ENCODE assay signal across 8 mouse cellular contexts in the genomic region with DNA sequence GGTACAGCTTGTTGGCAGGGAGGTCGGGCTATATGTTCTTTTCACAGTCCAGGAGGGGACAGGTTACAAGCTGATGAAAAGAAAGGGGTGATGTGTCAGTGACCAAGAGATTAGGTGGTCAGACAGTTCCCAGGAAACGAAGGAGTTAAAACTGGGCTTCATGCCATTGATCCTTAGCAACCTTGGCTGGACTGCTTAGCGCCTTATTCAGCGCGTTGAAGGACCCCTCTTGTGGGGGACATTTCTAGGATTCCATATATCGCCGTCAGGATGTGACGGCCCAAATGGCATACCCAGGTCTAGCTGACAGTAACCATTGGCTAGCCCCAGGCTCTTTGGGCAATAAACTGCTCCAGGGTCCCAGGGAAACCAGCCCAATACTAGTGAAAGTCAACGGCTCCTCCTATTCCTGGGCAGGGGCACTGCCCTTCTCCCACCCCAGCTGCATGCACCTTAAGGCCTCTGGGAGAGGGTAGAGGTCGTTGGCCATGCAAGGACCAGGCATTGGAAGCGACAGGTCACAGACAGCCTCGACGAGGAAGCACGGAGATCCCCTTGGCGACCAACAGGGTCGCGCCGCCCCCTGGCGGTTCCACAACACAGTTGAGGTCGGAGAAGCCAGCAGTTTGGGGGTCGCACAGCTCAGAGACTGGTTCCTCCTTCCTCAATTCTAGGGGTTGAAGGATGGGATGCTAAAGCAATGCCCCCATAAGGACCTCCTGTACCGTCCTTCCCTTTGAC.
DNase-seq lines count a peak whose midpoint lies in the region; ATAC-seq lines count a peak whose summit lies in the region.

No protein-coding gene starts in this region.

- H3K36me3 ChIP-seq in megakaryocyte, embryonic 14.5 days (replicated peaks; ENCODE audit: low read length), result no peaks in the 10 kb centered on the region
- H3K36me3 ChIP-seq in intestine, embryonic 14.5 days (ENCODE audit: control insufficient read depth, insufficient read depth, low read length), result no peaks in the 10 kb centered on the region
- no peaks in the 10 kb centered on the region for H3K36me3 ChIP-seq in stomach, embryonic 16.5 days (ENCODE audit: control insufficient read depth, insufficient read depth, low read length)

- H3K27me3 ChIP-seq in megakaryocyte, embryonic 14.5 days (replicated peaks), result peaks cover 94% of the 10 kb centered on the region
- H3K27me3 ChIP-seq in intestine, embryonic 14.5 days (replicated peaks; ENCODE audit: control insufficient read depth, insufficient read depth, low read length), result peaks cover 60% of the 10 kb centered on the region
- H3K27me3 ChIP-seq in stomach, embryonic 16.5 days (ENCODE audit: control insufficient read depth, insufficient read depth, low read length), result peaks cover 31% of the 10 kb centered on the region

- H3K4me2 ChIP-seq in intestine, embryonic 14.5 days (ENCODE audit: low read length), result peak overlapping the region; percentile 91
- H3K4me2 ChIP-seq in stomach, embryonic 16.5 days (ENCODE audit: low read depth, low read length), result peak overlapping the region; percentile 93

- WGBS in intestine, embryonic 14.5 days, result 4% methylated on average over 22 of the region's 22 CpGs
- 3% methylated on average over 22 of the region's 22 CpGs for WGBS in stomach, embryonic 16.5 days

- no peak overlapping the region for H3K27ac ChIP-seq in intestine, embryonic 14.5 days (ENCODE audit: low read depth)
- H3K27ac ChIP-seq in stomach, embryonic 16.5 days (ENCODE audit: low read length), result no peak overlapping the region

- H3K4me3 ChIP-seq in megakaryocyte, embryonic 14.5 days (replicated peaks), result peak overlapping the region; percentile 87
- peak overlapping the region; percentile 45 for H3K4me3 ChIP-seq in intestine, embryonic 14.5 days (ENCODE audit: low read depth, low read length)
- H3K4me3 ChIP-seq in stomach, embryonic 16.5 days (replicated peaks; ENCODE audit: low read length), result peak overlapping the region; percentile 62

- no peak overlapping the region; the same call in 1 of the 2 replicates for H3K9ac ChIP-seq in intestine, embryonic 14.5 days (ENCODE audit: low read length)
- H3K9ac ChIP-seq in stomach, embryonic 16.5 days (ENCODE audit: low read length), result peak overlapping the region; percentile 73; the same call in 1 of the 2 replicates

- no peaks in the 10 kb centered on the region for H3K9me3 ChIP-seq in megakaryocyte, embryonic 14.5 days
- no peaks in the 10 kb centered on the region for H3K9me3 ChIP-seq in intestine, embryonic 14.5 days (ENCODE audit: control insufficient read depth, low read length)
- no peaks in the 10 kb centered on the region for H3K9me3 ChIP-seq in stomach, embryonic 16.5 days (replicated peaks; ENCODE audit: control insufficient read depth, low read length)

- DNase-seq in cerebellum, adult 8-10 months, result peak; percentile 46
- DNase-seq in gastrocnemius, adult 18-20 months (ENCODE audit: low spot score), result peak; percentile 40
- peak; percentile 72 for DNase-seq in intestine, embryonic 14.5 days (ENCODE audit: low spot score)
- DNase-seq in lung, postnatal 14 days, result peak; percentile 19
- DNase-seq in urinary bladder, postnatal 25 days (ENCODE audit: low spot score), result no peak

- peaks cover 23% of the 10 kb centered on the region for H3K4me1 ChIP-seq in megakaryocyte, embryonic 14.5 days
- peaks cover 16% of the 10 kb centered on the region for H3K4me1 ChIP-seq in intestine, embryonic 14.5 days (replicated peaks; ENCODE audit: control insufficient read depth, insufficient read depth, low read length)
- H3K4me1 ChIP-seq in stomach, embryonic 16.5 days (ENCODE audit: control insufficient read depth, insufficient read depth, low read length), result no peaks in the 10 kb centered on the region

- no peak for ATAC-seq in megakaryocyte, adult 5-6 weeks (ENCODE audit: poor library complexity, severe bottlenecking)
- peak; percentile 34; the same call in 1 of the 2 replicates for ATAC-seq in intestine, embryonic 14.5 days (replicated peaks; ENCODE audit: low FRiP score, low TSS enrichment, low read depth)
- 0 out of 2 replicates have a peak, but pooled peaks have one; percentile 23 for ATAC-seq in stomach, embryonic 16.5 days (ENCODE audit: insufficient read depth, low FRiP score)
